Mouse (Mus musculus): ENCODE measurements around the gene Gfra1. TPM values are rescaled to one million over a fixed set of nuclear protein-coding genes. Genes with fewer than 3 reads are reported as not detected.

Gene Gfra1
- polyA plus RNA-seq, 1 experiment from 2014 or later = 3.2 TPM

DNA sequence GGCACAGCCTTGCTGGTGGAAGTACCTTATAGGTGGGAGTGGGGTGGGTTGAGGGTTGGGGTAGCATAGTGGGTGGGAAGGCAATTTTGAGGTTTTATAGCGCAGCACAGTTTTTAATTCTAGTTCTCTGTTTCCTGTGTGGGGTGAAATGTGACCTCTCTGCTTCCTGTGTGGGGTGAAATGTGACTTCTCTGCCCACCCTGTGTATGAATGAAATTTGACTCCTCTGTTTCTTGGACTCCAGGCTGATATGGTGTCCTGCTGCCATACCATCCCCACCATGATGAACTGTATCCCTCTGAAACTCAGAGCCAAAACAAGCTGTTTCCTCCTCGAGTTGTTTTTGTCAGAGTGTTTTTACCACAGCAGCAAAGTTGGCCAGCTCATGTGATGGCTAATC is 264.8 kb downstream of the Gfra1 start:
- Histone ChIP-seq H3K36me3 (ENCODE audit: control insufficient read depth, insufficient read depth, low read length) (no peaks in the 10 kb centered on the region), H3K27ac (replicated peaks in 1 of 2; ENCODE audit: control insufficient read depth in 1 of 2, insufficient read depth in 1 of 2, low read depth in 2 of 2, low read length in 2 of 2) (no peak overlapping the region), H3K9me3 (ENCODE audit: control insufficient read depth, low read length) (no peaks in the 10 kb centered on the region), H3K4me2 (ENCODE audit: low read length) (no peak overlapping the region), H3K27me3 (ENCODE audit: control insufficient read depth, insufficient read depth, low read length) (peaks cover 11% of the 10 kb centered on the region), H3K9ac (ENCODE audit: low read length) (no peak overlapping the region), H3K4me3 (ENCODE audit: control insufficient read depth in 1 of 2, insufficient read depth in 1 of 2, low read depth in 1 of 2, low read length in 2 of 2) (no peak overlapping the region), H3K4me1 (ENCODE audit: control insufficient read depth in 2 of 2, insufficient read depth in 2 of 2, low read length in 2 of 2) (peaks cover 14 to 16% of the 10 kb centered on the region in 2 experiments; a peak in 3 of 4 replicates)
- WGBS = 68% methylated on average over 2 of the region's 2 CpGs
- ATAC-seq (ENCODE audit: insufficient number of reproducible peaks, insufficient read depth, low FRiP score, low read depth) = no peak

DNA sequence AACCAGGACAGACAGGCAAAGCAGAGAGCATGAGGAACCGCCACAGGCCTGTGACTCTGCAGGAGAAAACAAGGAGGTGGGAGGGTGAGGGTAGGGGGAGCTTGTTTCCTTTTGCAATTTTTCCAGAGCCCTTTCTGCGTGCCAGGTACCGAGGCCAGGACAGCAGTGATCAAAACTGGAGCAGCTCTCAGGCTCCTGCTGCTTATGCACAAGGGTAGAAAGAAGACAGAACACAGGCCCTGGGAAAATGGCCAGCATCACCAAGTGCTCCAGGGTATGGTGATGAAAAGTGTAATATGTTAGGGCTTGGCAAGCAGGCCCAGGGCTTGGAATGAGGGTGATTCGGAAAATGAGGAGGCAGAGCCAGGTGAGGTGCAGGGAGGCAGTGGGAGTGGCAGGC is 269.2 kb downstream of the Gfra1 start:
- WGBS = 28% methylated on average over 4 of the region's 4 CpGs
- H3K27me3 ChIP-seq (ENCODE audit: control insufficient read depth, insufficient read depth, low read length) = 0 out of 2 replicates have a peak, but pooled peaks cover 9% of the 10 kb centered on the region
- no peaks in the 10 kb centered on the region for H3K9me3 ChIP-seq (ENCODE audit: control insufficient read depth, low read length)
- H3K4me3 ChIP-seq (ENCODE audit: control insufficient read depth in 1 of 2, insufficient read depth in 1 of 2, low read depth in 1 of 2, low read length in 2 of 2) = no peak overlapping the region
- no peak overlapping the region for H3K27ac ChIP-seq (replicated peaks in 1 of 2; ENCODE audit: control insufficient read depth in 1 of 2, insufficient read depth in 1 of 2, low read depth in 2 of 2, low read length in 2 of 2)
- H3K4me2 ChIP-seq (ENCODE audit: low read length) = no peak overlapping the region
- no peaks in the 10 kb centered on the region for H3K36me3 ChIP-seq (ENCODE audit: control insufficient read depth, insufficient read depth, low read length)
- 0 out of 4 replicates have a peak, but pooled peaks cover 5% of the 10 kb centered on the region in 2 experiments for H3K4me1 ChIP-seq (ENCODE audit: control insufficient read depth in 2 of 2, insufficient read depth in 2 of 2, low read length in 2 of 2)
- peak; percentile 43; the same call in 1 of the 2 replicates for ATAC-seq (ENCODE audit: insufficient number of reproducible peaks, insufficient read depth, low FRiP score, low read depth)
- H3K9ac ChIP-seq (ENCODE audit: low read length) = no peak overlapping the region

Other genes with a start within 250 kb of the Gfra1 start
- gene Ccdc172, start 56.1 kb upstream of the Gfra1 start, polyA plus RNA-seq (2014; fragmentation: Nextera tagmentation; extraction: Ambion mirVana) = not detected in 2 replicates
- gene Pnlip, start 196.6 kb upstream of the Gfra1 start, polyA plus RNA-seq (2014; fragmentation: Nextera tagmentation; extraction: Ambion mirVana) = not detected in 2 replicates